Mouse (Mus musculus): Measurements from ENCODE around the gene Gsdme. TPM values are rescaled to one million over a fixed set of nuclear protein-coding genes. Genes with fewer than 3 reads are reported as not detected.

The Gsdme gene
- total RNA-seq, 2 experiments from 2014 or later: 11.8 to 12.1 TPM

GRCm38 (mm10) chr6:50175736-50176135 is 87.9 kb downstream of the Gsdme start:
- intact Hi-C loops (cut with DNase I): no loop called here
- TF ChIP-seq CTCF (IDR thresholded peaks at IDR 0.05): no peak
- no peak for DNase-seq (ENCODE audit: extremely low spot score in 1 of 2, low spot score in 2 of 2)
- no peak overlapping the region for H3K27ac ChIP-seq
- H3K4me3 ChIP-seq: no peak overlapping the region

GRCm38 (mm10) chr6:50169771-50170170 is 93.9 kb downstream of the Gsdme start:
- intact Hi-C loops (cut with DNase I): no loop called here
- no peak for DNase-seq (ENCODE audit: extremely low spot score in 1 of 2, low spot score in 2 of 2)
- Histone ChIP-seq H3K4me3 (no peak overlapping the region), H3K27ac (peak overlapping the region; percentile 9; the same call in 1 of the 2 replicates)
- TF ChIP-seq CTCF (IDR thresholded peaks at IDR 0.05): no peak

- no peak for DNase-seq (ENCODE audit: extremely low spot score in 1 of 2, low spot score in 2 of 2)
- no peak for TF ChIP-seq CTCF (IDR thresholded peaks at IDR 0.05)
- no peak overlapping the region for H3K4me3 ChIP-seq
- intact Hi-C loops (cut with DNase I): no loop called here
- H3K27ac ChIP-seq: no peak overlapping the region
These were observed 94.8 kb downstream of the Gsdme start for GRCm38 (mm10) chr6:50168821-50169220.

- Histone ChIP-seq H3K4me3 (no peak overlapping the region), H3K27ac (no peak overlapping the region)
- TF ChIP-seq CTCF (IDR thresholded peaks at IDR 0.05): no peak
- no peak for DNase-seq (ENCODE audit: extremely low spot score in 1 of 2, low spot score in 2 of 2)
- intact Hi-C loops (cut with DNase I): no loop called here
These were observed 100.6 kb downstream of the Gsdme start for GRCm38 (mm10) chr6:50163013-50163412.

GRCm38 (mm10) chr6:50159842-50160241 is 103.8 kb downstream of the Gsdme start:
- H3K4me3 ChIP-seq: no peak overlapping the region
- TF ChIP-seq CTCF (IDR thresholded peaks at IDR 0.05): no peak
- no peak for DNase-seq (ENCODE audit: extremely low spot score in 1 of 2, low spot score in 2 of 2)
- H3K27ac ChIP-seq: no peak overlapping the region
- intact Hi-C loops (cut with DNase I): no loop called here

GRCm38 (mm10) chr6:50149378-50149777 is 114.3 kb downstream of the Gsdme start:
- intact Hi-C loops (cut with DNase I): no loop called here
- Histone ChIP-seq H3K4me3 (no peak overlapping the region), H3K27ac (no peak overlapping the region)
- no peak for DNase-seq (ENCODE audit: extremely low spot score in 1 of 2, low spot score in 2 of 2)
- no peak for TF ChIP-seq CTCF (IDR thresholded peaks at IDR 0.05)

GRCm38 (mm10) chr6:50146158-50146557 is 117.5 kb downstream of the Gsdme start:
- intact Hi-C loops (cut with DNase I): no loop called here
- DNase-seq (ENCODE audit: extremely low spot score in 1 of 2, low spot score in 2 of 2): no peak
- TF ChIP-seq CTCF (IDR thresholded peaks at IDR 0.05): no peak
- Histone ChIP-seq H3K27ac (no peak overlapping the region), H3K4me3 (no peak overlapping the region)

- DNase-seq (ENCODE audit: extremely low spot score in 1 of 2, low spot score in 2 of 2): no peak
- intact Hi-C loops (cut with DNase I): no loop called here
These were observed 124.1 kb downstream of the Gsdme start for GRCm38 (mm10) chr6:50139526-50139925.

More at GRCm38 (mm10) chr6:50139526-50139925, 124.1 kb downstream of the Gsdme start:
- no peak for TF ChIP-seq CTCF (IDR thresholded peaks at IDR 0.05)
- H3K4me3 ChIP-seq: no peak overlapping the region
- H3K27ac ChIP-seq: no peak overlapping the region

Other genes with a start within 250 kb of the Gsdme start
- 10 to 100 TPM; 82.7 to 89.2 TPM for gene Mpp6, start 153.6 kb downstream of the Gsdme start, total RNA-seq (2021)
- gene Osbpl3, start 192.3 kb upstream of the Gsdme start, total RNA-seq (2021): 10 to 100 TPM; 45.5 to 56.0 TPM